Mouse (Mus musculus): ENCODE data around the gene Vstm2a.

DNA sequence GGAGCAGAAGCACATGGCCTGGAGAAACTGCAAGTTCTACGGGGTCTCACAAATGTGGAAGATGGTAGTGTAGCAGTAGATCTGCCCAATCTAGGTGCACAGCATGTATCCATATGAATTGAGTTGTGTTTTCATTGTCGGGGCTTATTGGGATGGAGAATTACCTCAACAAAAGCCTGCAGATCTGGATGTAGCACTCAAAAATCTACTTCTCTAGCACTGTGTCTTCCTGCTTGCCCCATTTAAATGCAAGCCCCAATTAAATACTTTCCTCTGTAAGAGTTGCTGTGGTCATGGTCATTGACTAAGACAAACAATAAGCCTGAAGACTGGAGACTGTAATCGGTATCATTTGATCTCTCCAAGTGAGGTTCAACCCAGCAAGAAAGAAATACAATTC, 88.2 kb downstream of the Vstm2a start:
- no peak for TF ChIP-seq CTCF (IDR thresholded peaks at IDR 0.05; ENCODE audit: borderline replicate concordance, control insufficient read depth, extremely low read depth, insufficient read depth, low read length, poor library complexity)
- no peak for TF ChIP-seq POLR2A (IDR thresholded peaks at IDR 0.05; ENCODE audit: control insufficient read depth, extremely low read depth, insufficient read depth, low read length, poor library complexity)
